Mouse (Mus musculus) adrenal gland, postnatal 0 days (tissue): ENCODE measurements around the gene Cacna1s. TPM values are rescaled to one million over a fixed set of nuclear protein-coding genes. Genes with fewer than 3 reads are reported as not detected.

Experiments
- polyA plus RNA-seq: library from polyadenylated mRNA; unstranded; fragments of >200 nt; fragmentation: Nextera tagmentation; extraction: Ambion mirVana; gene quantifications from 2 replicates; pipeline ENCODE4 v1.2.1, GENCODE M21; 2015

The Cacna1s gene
- 0.09 and 1.3 TPM in 2 replicates for polyA plus RNA-seq

DNA sequence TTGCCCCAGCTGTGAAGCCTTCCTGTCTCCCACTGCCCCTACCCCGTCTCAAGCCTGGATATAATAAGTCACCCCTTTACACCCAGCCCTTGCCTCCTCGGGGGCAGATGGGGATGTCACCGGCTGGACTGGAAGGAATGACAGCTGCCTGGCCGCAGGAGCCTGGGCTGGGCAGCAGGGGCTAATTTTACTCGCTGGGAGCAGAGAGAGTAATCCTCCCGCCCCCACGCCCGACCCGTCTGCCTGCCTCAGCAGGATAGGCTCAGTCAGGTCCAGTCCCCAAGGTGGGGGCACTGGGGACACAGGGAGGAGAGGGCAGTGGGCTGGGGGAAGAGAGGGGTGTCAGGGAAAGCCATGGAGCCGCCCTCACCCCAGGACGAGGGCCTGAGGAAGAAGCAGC, at the start of gene Cacna1s:
Gene Cacna1s, plus strand, starts transcription at position 204 of the 400 bp plus-strand sequence.

GRCm38 (mm10) chr1:136006292-136006748, 46.2 kb upstream of the Cacna1s start, which contains the start of gene Igfn1:
TSS of gene Igfn1 (minus strand) at chr1:136006342.

GRCm38 (mm10) chr1:136007211-136008158, 45.1 kb upstream of the Cacna1s start, which contains the start of gene Tmem9:
TSS of gene Tmem9 (plus strand) at chr1:136008150.

GRCm38 (mm10) chr1:136050312-136051012, 2.1 kb upstream of the Cacna1s start, which contains the start of gene Ascl5:
TSS of gene Ascl5 (plus strand) at chr1:136050804.

GRCm38 (mm10) chr1:136130951-136131558, 78.5 kb downstream of the Cacna1s start, which contains the start of gene Kif21b:
TSS of gene Kif21b (plus strand) at chr1:136131389.

Other genes starting within 250 kb of the Cacna1s start
- gene Lad1, start 234.2 kb upstream of the Cacna1s start, polyA plus RNA-seq: 1.8 and 2.1 TPM in 2 replicates
- 6.5 and 20.7 TPM in 2 replicates for gene Tnnt2, start 216.4 kb upstream of the Cacna1s start, polyA plus RNA-seq
- gene Pkp1, start 133.5 kb upstream of the Cacna1s start, polyA plus RNA-seq: 0.08 and 0.13 TPM in 2 replicates
- 0.14 and 0.20 TPM in 2 replicates for gene Igfn1, start 46.4 kb upstream of the Cacna1s start, polyA plus RNA-seq
- 178 and 195 TPM in 2 replicates for gene Tmem9, start 44.6 kb upstream of the Cacna1s start, polyA plus RNA-seq
- gene Ascl5, start 1.9 kb upstream of the Cacna1s start, polyA plus RNA-seq: not detected in 2 replicates
- 0.54 and 0.90 TPM in 2 replicates for gene Kif21b, start 78.6 kb downstream of the Cacna1s start, polyA plus RNA-seq
- gene Mroh3, start 160.1 kb downstream of the Cacna1s start, polyA plus RNA-seq: not detected in 2 replicates
- gene Inava, start 181.5 kb downstream of the Cacna1s start, polyA plus RNA-seq: 0.11 and 0.76 TPM in 2 replicates
- not detected in 2 replicates for gene Gpr25, start 208.1 kb downstream of the Cacna1s start, polyA plus RNA-seq